Mouse (Mus musculus): ENCODE data around the gene Tbx10.
A peak's percentile ranks its signal among the peaks of the same experiment; 100 is the strongest.

DNA sequence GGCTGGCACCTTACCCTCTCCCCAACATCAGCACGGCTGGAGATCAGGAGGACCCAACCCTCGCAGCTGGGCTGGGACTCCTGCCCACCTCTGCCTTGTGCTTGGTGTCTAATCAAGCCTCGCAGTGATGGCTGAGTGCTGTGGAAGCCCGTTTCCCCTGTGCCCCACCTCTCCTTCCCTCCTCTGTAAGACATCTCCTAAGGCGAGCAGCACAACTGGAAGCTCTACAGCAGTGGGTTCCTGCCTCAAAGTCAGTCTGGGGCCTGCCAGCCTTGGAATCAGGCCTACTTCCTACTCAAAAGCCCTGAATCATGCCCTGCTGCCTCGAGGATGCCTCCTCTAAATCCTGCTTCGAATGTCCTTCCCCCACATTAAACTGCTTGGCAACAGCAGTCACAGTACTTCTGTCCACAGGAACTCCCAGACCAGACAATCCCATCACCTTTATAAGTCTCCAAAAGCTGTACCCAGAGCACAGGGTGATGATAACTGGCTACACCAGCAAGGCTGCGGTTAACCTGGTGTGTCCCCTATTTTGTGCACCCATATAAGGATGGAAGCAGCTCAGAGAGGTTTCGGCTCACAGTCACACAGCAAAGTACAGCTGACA, 6.7 kb downstream of the Tbx10 start:
- TF ChIP-seq CTCF (IDR thresholded peaks at IDR 0.05; ENCODE audit: borderline replicate concordance, insufficient read depth, low read length) (no peak), POLR2A (IDR thresholded peaks at IDR 0.05; ENCODE audit: low read depth, low read length) (0 out of 2 replicates have a peak, but pooled peaks have one; percentile 24)
